Mouse (Mus musculus) gastrocnemius, adult 2 months (tissue): ENCODE results near the gene Sp7. TPM values are rescaled to one million over a fixed set of nuclear protein-coding genes. Genes with fewer than 3 reads are reported as not detected.
A peak's percentile ranks its signal among the peaks of the same experiment; 100 is the strongest.
"Not testable (repeated sequence)": the region's sequence is repeated elsewhere in the genome, so short reads cannot be mapped to it uniquely, and the experiment has no call there.

ENCODE experiments used
- DNase-seq: peaks from one replicate; pipeline ENCODE4 v3.0.0; 2022
- H3K27ac ChIP-seq: fragments of 200-600 bp; 2 replicates; pipeline ENCODE4 v1.8.1; 2022; ENCODE audit warnings: mild to moderate bottlenecking
- H3K4me3 ChIP-seq: fragments of 200-600 bp; 2 replicates; pipeline ENCODE4 v1.8.1; 2022; ENCODE audit warnings: mild to moderate bottlenecking, moderate library complexity
- CTCF ChIP-seq: fragments of 200-600 bp; IDR thresholded peaks from 2 replicates; pipeline ENCODE4 v1.8.1; 2022; ENCODE audit warnings: antibody characterized with exemption, mild to moderate bottlenecking, moderate library complexity
- intact Hi-C: fragments of 180-260 bp; cut with DNase I; formaldehyde crosslinking; loops from one replicate; pipeline ENCODE4 v1.15.1; 2025
- total RNA-seq, 2 experiments: library from RNA; stranded (reverse); gene quantifications; 2 replicates each; pipeline ENCODE4 v1.2.3; 2021

Gene Sp7
- total RNA-seq, 2 experiments from 2014 or later = not detected

- Histone ChIP-seq H3K4me3 (no peak overlapping the region), H3K27ac (no peak overlapping the region)
These were observed 14.8 kb downstream of the Sp7 start for GRCm38 (mm10) chr15:102352177-102352576.

GRCm38 (mm10) chr15:102350942-102351291 is 16.1 kb downstream of the Sp7 start:
- intact Hi-C loops = no loop called here
- no peak for DNase-seq
- Histone ChIP-seq H3K27ac (peak overlapping the region; percentile 93), H3K4me3 (peak overlapping the region; percentile 81)
- TF ChIP-seq CTCF = no peak

More at GRCm38 (mm10) chr15:102352177-102352576, 14.8 kb downstream of the Sp7 start:
- no peak for DNase-seq
- TF ChIP-seq CTCF = peak; percentile 14; the same call in 1 of the 2 replicates
- intact Hi-C loops = no loop called here

GRCm38 (mm10) chr15:102350138-102350941 is 16.6 kb downstream of the Sp7 start, which contains the start of gene Aaas:
Gene Aaas, minus strand, starts transcription at chr15:102350771.
- intact Hi-C loops = no loop called here
- TF ChIP-seq CTCF = peak; percentile 95
- peak; percentile 96 for DNase-seq
- Histone ChIP-seq H3K27ac (peak within 1 kb of the TSS; percentile 93), H3K4me3 (peak within 1 kb of the TSS; percentile 81)

GRCm38 (mm10) chr15:102346444-102346843 is 20.5 kb downstream of the Sp7 start:
- TF ChIP-seq CTCF = no peak
- DNase-seq = no peak
- no peak overlapping the region for H3K4me3 ChIP-seq
- H3K27ac ChIP-seq = no peak overlapping the region
- intact Hi-C loops = no loop called here

- intact Hi-C loops = loop anchor here (5.0 kb wide), 2 partner anchors 33 to 98 kb away; no protein-coding TSS in a partner anchor
- Histone ChIP-seq H3K4me3 (no peak overlapping the region), H3K27ac (no peak overlapping the region)
- DNase-seq = no peak
- TF ChIP-seq CTCF = no peak
These were observed 22.5 kb downstream of the Sp7 start for GRCm38 (mm10) chr15:102344490-102344889.

GRCm38 (mm10) chr15:102341580-102341979 is 25.4 kb downstream of the Sp7 start:
- TF ChIP-seq CTCF = peak; percentile 82
- no peak overlapping the region for H3K4me3 ChIP-seq
- DNase-seq = peak; percentile 40
- no peak overlapping the region for H3K27ac ChIP-seq
- intact Hi-C loops = loop anchor here (5.0 kb wide), 2 partner anchors 36 to 101 kb away; no protein-coding TSS in a partner anchor

- Histone ChIP-seq H3K4me3 (no peak overlapping the region), H3K27ac (no peak overlapping the region)
- DNase-seq = no peak
- TF ChIP-seq CTCF = no peak
- intact Hi-C loops = loop anchor here (5.0 kb wide), 2 partner anchors 38 to 103 kb away; no protein-coding TSS in a partner anchor
These were observed 27.4 kb downstream of the Sp7 start for GRCm38 (mm10) chr15:102339612-102340011.

- TF ChIP-seq CTCF = no peak
- intact Hi-C loops = no loop called here
- Histone ChIP-seq H3K27ac (no peak overlapping the region), H3K4me3 (no peak overlapping the region)
- DNase-seq = no peak
These were observed 30.0 kb downstream of the Sp7 start for GRCm38 (mm10) chr15:102336946-102337345.

GRCm38 (mm10) chr15:102335925-102336324 is 31.1 kb downstream of the Sp7 start:
- H3K4me3 ChIP-seq, DNase-seq, intact Hi-C loops, H3K27ac ChIP-seq: not testable (repeated sequence)
- peak; percentile 7; the same call in 1 of the 2 replicates for TF ChIP-seq CTCF

- Histone ChIP-seq H3K4me3 (no peak overlapping the region), H3K27ac (no peak overlapping the region)
- no peak for DNase-seq
- TF ChIP-seq CTCF = no peak
- intact Hi-C loops = no loop called here
These were observed 31.7 kb downstream of the Sp7 start for GRCm38 (mm10) chr15:102335254-102335653.

- intact Hi-C loops = no loop called here
- DNase-seq = peak; percentile 86
- peak within 1 kb of the TSS; percentile 86 for H3K27ac ChIP-seq
- TF ChIP-seq CTCF = no peak
- H3K4me3 ChIP-seq = peak within 1 kb of the TSS; percentile 88
These were observed 35.4 kb downstream of the Sp7 start, which contains the start of gene Myg1 for GRCm38 (mm10) chr15:102331610-102332015. Gene Myg1, plus strand, starts transcription at chr15:102331709.

- Histone ChIP-seq H3K4me3 (peak overlapping the region; percentile 89), H3K27ac (peak overlapping the region; percentile 89)
- no peak for DNase-seq
- TF ChIP-seq CTCF = no peak
- intact Hi-C loops = no loop called here
These were observed 40.1 kb downstream of the Sp7 start for GRCm38 (mm10) chr15:102326892-102327291.

- peak; percentile 91 for DNase-seq
- TF ChIP-seq CTCF = peak; percentile 64
- Histone ChIP-seq H3K27ac (peak within 1 kb of the TSS; percentile 89), H3K4me3 (peak within 1 kb of the TSS; percentile 89)
- intact Hi-C loops = no loop called here
These were observed 40.9 kb downstream of the Sp7 start, which contains the start of gene Pfdn5 for GRCm38 (mm10) chr15:102326022-102326576. Gene Pfdn5, plus strand, starts transcription at chr15:102326116.
